Mouse (Mus musculus): ENCODE data around the gene Raver1. TPM values are rescaled to one million over a fixed set of nuclear protein-coding genes. Genes with fewer than 3 reads are reported as not detected.

Raver1 gene
- total RNA-seq, 4 experiments from 2014 or later = 13.0 to 15.6 (median 14.3) TPM

Small RNA genes lying within 50 kb of the gene (microRNA-seq; reads per million reads assigned to microRNA genes)
- gene Mir1900 (not detected), gene Mir7082 (not detected)

Other genes with a start within 250 kb of the Raver1 start
- gene A230050P20Rik, start 223.4 kb downstream of the Raver1 start, total RNA-seq (2022) = 1 to 10 TPM in 3 of 4 experiments, under 1 TPM in 1; 0.53 to 2.7 (median 1.5) TPM
- gene Angptl6, start 212.3 kb downstream of the Raver1 start, total RNA-seq (2022) = 1 to 10 TPM; 6.5 to 7.6 (median 7.1) TPM
- 10 to 100 TPM in 1 of 4 experiments, 1 to 10 TPM in 3; 6.8 to 10.9 (median 8.3) TPM for gene Ppan, start 203.8 kb downstream of the Raver1 start, total RNA-seq (2022)
- gene Eif3g, start 193.4 kb downstream of the Raver1 start, total RNA-seq (2022) = 100 to 1,000 TPM in 3 of 4 experiments, 10 to 100 TPM in 1; 95.7 to 105 (median 102) TPM
- 1 to 10 TPM; 5.5 to 6.0 (median 5.8) TPM for gene Dnmt1, start 132.1 kb downstream of the Raver1 start, total RNA-seq (2022)
- 1 to 10 TPM in 1 of 4 experiments, under 1 TPM in 3; 0.46 to 1.1 (median 0.74) TPM for gene S1pr2, start 115.2 kb downstream of the Raver1 start, total RNA-seq (2022)
- 10 to 100 TPM; 53.7 to 58.9 (median 55.7) TPM for gene Mrpl4, start 89.3 kb downstream of the Raver1 start, total RNA-seq (2022)
- gene Icam1, start 76.0 kb downstream of the Raver1 start, total RNA-seq (2022) = 1 to 10 TPM; 1.3 to 2.3 (median 1.4) TPM
- 1 to 10 TPM; 1.3 to 2.7 (median 1.8) TPM for gene Icam4, start 62.6 kb downstream of the Raver1 start, total RNA-seq (2022)
- gene Icam5, start 59.9 kb downstream of the Raver1 start, total RNA-seq (2022) = under 1 TPM in 1 of 4 experiments, not detected in 3; 0.08 TPM
- not detected for gene Zglp1, start 24.9 kb downstream of the Raver1 start, total RNA-seq (2022)
- gene Gm49373, start 18.9 kb downstream of the Raver1 start, total RNA-seq (2022) = under 1 TPM in 2 of 4 experiments, not detected in 2; 0.19 to 0.39 TPM
- 10 to 100 TPM; 47.9 to 55.2 (median 51.4) TPM for gene Fdx1l, start 18.4 kb downstream of the Raver1 start, total RNA-seq (2022)
- gene Gm38431, start within 50 bp of the Raver1 start, total RNA-seq (2022) = 1 to 10 TPM in 1 of 4 experiments, under 1 TPM in 3; 0.15 to 2.5 (median 0.34) TPM
- 1 to 10 TPM; 4.9 to 6.0 (median 5.8) TPM for gene Tyk2, start 39.2 kb upstream of the Raver1 start, total RNA-seq (2022)
- gene Cdc37, start 58.0 kb upstream of the Raver1 start, total RNA-seq (2022) = 100 to 1,000 TPM in 3 of 4 experiments, 10 to 100 TPM in 1; 95.0 to 132 (median 111) TPM
- gene Pde4a, start 73.7 kb upstream of the Raver1 start, total RNA-seq (2022) = 10 to 100 TPM; 40.7 to 51.5 (median 47.0) TPM
- gene Keap1, start 147.4 kb upstream of the Raver1 start, total RNA-seq (2022) = 10 to 100 TPM; 54.9 to 59.4 (median 57.4) TPM
- under 1 TPM; 0.10 to 0.29 (median 0.15) TPM for gene S1pr5, start 156.4 kb upstream of the Raver1 start, total RNA-seq (2022)
- gene Atg4d, start 173.3 kb upstream of the Raver1 start, total RNA-seq (2022) = 10 to 100 TPM; 74.3 to 87.3 (median 80.7) TPM
- 10 to 100 TPM in 3 of 4 experiments, 1 to 10 TPM in 1; 8.4 to 13.0 (median 11.4) TPM for gene Kri1, start 196.0 kb upstream of the Raver1 start, total RNA-seq (2022)
- 10 to 100 TPM in 3 of 4 experiments, 1 to 10 TPM in 1; 8.8 to 10.7 (median 10.6) TPM for gene Cdkn2d, start 199.4 kb upstream of the Raver1 start, total RNA-seq (2022)
- gene Ap1m2, start 220.3 kb upstream of the Raver1 start, total RNA-seq (2022) = not detected
- gene Slc44a2, start 228.7 kb upstream of the Raver1 start, total RNA-seq (2022) = 100 to 1,000 TPM; 155 to 165 (median 161) TPM